Mouse (Mus musculus) kidney, embryonic 14.5 days (tissue): Measurements from ENCODE around the gene Scd1. TPM values are rescaled to one million over a fixed set of nuclear protein-coding genes. Genes with fewer than 3 reads are reported as not detected.
A peak's percentile ranks its signal among the peaks of the same experiment; 100 is the strongest.

Experiments used
- ATAC-seq: fragments of 200-750 bp; cut with Nextera tagmentation; 2 replicates; pipeline ENCODE4 v1.8.0; 2017; ENCODE audit warnings: moderate number of reproducible peaks, mild to moderate bottlenecking, moderate TSS enrichment, moderate library complexity; ENCODE audit not compliant: low FRiP score, low TSS enrichment
- H3K27ac ChIP-seq: fragments of 300-500 bp; sonication (generic); 2 replicates; pipeline ENCODE4 v1.5.1; 2014; ENCODE audit warnings: low read depth, mild to moderate bottlenecking, low read length, moderate library complexity, mixed read lengths
- H3K27me3 ChIP-seq: fragments of 300-500 bp; sonication (generic); 2 replicates; pipeline ENCODE4 v1.6.1; 2014; ENCODE audit warnings: mild to moderate bottlenecking, low read length; ENCODE audit not compliant: control insufficient read depth, insufficient read depth
- H3K36me3 ChIP-seq: fragments of 300-500 bp; sonication (generic); 2 replicates; pipeline ENCODE4 v1.6.1; 2014; ENCODE audit warnings: low read length, mixed read lengths; ENCODE audit not compliant: control insufficient read depth, insufficient read depth
- H3K4me1 ChIP-seq: fragments of 300-500 bp; sonication (generic); 2 replicates; pipeline ENCODE4 v1.6.1; 2014; ENCODE audit warnings: low read length, mixed read lengths; ENCODE audit not compliant: control insufficient read depth, insufficient read depth
- H3K4me2 ChIP-seq: fragments of 300-500 bp; sonication (generic); replicated peaks from 2 replicates; pipeline ENCODE4 v1.6.1; 2014; ENCODE audit warnings: low read depth, mild to moderate bottlenecking, low read length
- H3K4me3 ChIP-seq: fragments of 300-500 bp; sonication (generic); 2 replicates; pipeline ENCODE4 v1.5.1; 2014; ENCODE audit warnings: mild to moderate bottlenecking, low read length
- H3K9ac ChIP-seq: fragments of 300-500 bp; sonication (generic); 2 replicates; pipeline ENCODE4 v1.6.1; 2014; ENCODE audit warnings: low read depth, mild to moderate bottlenecking, low read length, moderate library complexity
- H3K9me3 ChIP-seq: fragments of 300-500 bp; sonication (generic); 2 replicates; pipeline ENCODE4 v1.6.1; 2016; ENCODE audit warnings: low read length; ENCODE audit not compliant: control insufficient read depth
- WGBS: fragments of 180-500 bp; shearing (Covaris S2); extraction: QIAGEN DNeasy Blood & Tissue Kit; methylation state at CpG from one replicate; pipeline ENCODE4 v1.1.7; 2014; 5-methylcytosine and 5-hydroxymethylcytosine counted together
- polyA plus RNA-seq: library from polyadenylated mRNA; unstranded; fragments of >200 nt; fragmentation: Nextera tagmentation; extraction: Ambion mirVana; gene quantifications from 2 replicates; pipeline ENCODE4 v1.2.1, GENCODE M21; 2014

The Scd1 gene
- polyA plus RNA-seq, 1 experiment from 2014 or later: 5.2 TPM

- Histone ChIP-seq H3K4me1 (no peaks in the 10 kb centered on the region), H3K9me3 (no peaks in the 10 kb centered on the region), H3K27me3 (no peaks in the 10 kb centered on the region), H3K9ac (no peak overlapping the region), H3K4me3 (no peak overlapping the region), H3K4me2 (no peak overlapping the region), H3K27ac (no peak overlapping the region), H3K36me3 (no peaks in the 10 kb centered on the region)
- ATAC-seq: no peak
- WGBS: 69% methylated on average over 8 of the region's 8 CpGs
Observed at GRCm38 (mm10) chr19:44422051-44422631, 14.5 kb upstream of the Scd1 start.

DNA sequence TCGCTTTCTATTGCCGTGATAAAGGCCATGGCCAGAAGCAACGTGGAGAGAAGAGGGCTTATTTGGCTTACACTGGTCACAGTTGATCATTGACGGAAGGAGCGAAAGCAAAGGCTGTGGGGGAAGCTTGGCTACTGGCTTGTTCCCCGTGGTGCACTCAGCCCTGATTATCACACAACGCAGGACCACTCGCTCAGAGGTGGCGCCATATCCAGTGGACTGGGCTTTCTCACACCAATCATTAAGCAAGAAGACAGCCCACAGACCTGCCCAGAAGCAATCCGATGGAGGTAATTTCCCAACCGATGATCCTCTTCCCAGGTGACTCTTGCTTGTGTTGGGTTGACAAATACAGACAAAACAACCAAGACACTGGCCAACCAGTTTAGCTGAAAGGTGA is 11.9 kb upstream of the Scd1 start:
- no peak overlapping the region for H3K4me3 ChIP-seq
- peaks cover 4% of the 10 kb centered on the region; the same call in 1 of the 2 replicates for H3K27me3 ChIP-seq
- 62% methylated on average over 11 of the region's 11 CpGs for WGBS
- no peaks in the 10 kb centered on the region for H3K36me3 ChIP-seq
- H3K27ac ChIP-seq: no peak overlapping the region
- H3K9ac ChIP-seq: no peak overlapping the region
- no peaks in the 10 kb centered on the region for H3K9me3 ChIP-seq
- no peak overlapping the region for H3K4me2 ChIP-seq
- ATAC-seq: no peak
- no peaks in the 10 kb centered on the region for H3K4me1 ChIP-seq

- ATAC-seq: peak; percentile 40; the same call in 1 of the 2 replicates
- H3K27ac ChIP-seq: no peak overlapping the region
- H3K4me2 ChIP-seq: no peak overlapping the region
- H3K4me1 ChIP-seq: no peaks in the 10 kb centered on the region
- peaks cover 4% of the 10 kb centered on the region; the same call in 1 of the 2 replicates for H3K27me3 ChIP-seq
- whole genome bisulfite sequencing: 20% methylated on average over 4 of the region's 4 CpGs
- H3K4me3 ChIP-seq: no peak overlapping the region
- no peak overlapping the region for H3K9ac ChIP-seq
- H3K36me3 ChIP-seq: no peaks in the 10 kb centered on the region
- no peaks in the 10 kb centered on the region for H3K9me3 ChIP-seq
Observed at GRCm38 (mm10) chr19:44418945-44419344, 11.3 kb upstream of the Scd1 start.

DNA sequence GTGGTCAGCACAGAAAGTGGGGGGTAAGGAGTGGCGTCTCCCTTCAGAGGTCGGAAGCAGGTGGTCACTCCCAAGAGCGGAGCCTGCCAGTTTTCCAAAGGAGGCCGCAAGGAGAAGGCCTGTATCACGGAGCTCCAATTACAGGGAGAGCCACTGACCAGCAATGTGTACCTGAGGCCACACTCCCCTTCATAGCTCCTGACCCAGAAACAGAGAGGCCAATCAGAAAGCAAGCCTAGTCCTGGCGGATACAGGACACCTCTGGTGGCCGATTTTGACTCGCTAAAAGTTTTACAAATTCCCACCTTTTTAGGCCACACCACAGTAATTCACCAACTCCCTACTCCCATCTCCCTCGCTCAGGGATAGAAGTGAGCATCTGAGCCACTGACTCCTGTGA is 10.9 kb upstream of the Scd1 start:
- no peak overlapping the region for H3K4me2 ChIP-seq
- ATAC-seq: peak; percentile 33
- no peak overlapping the region for H3K9ac ChIP-seq
- no peaks in the 10 kb centered on the region for H3K36me3 ChIP-seq
- H3K4me3 ChIP-seq: no peak overlapping the region
- H3K27me3 ChIP-seq: peaks cover 4% of the 10 kb centered on the region; the same call in 1 of the 2 replicates
- H3K9me3 ChIP-seq: no peaks in the 10 kb centered on the region
- 30% methylated on average over 9 of the region's 9 CpGs for WGBS
- no peak overlapping the region for H3K27ac ChIP-seq
- H3K4me1 ChIP-seq: no peaks in the 10 kb centered on the region

GRCm38 (mm10) chr19:44418061-44418460 is 10.4 kb upstream of the Scd1 start:
- H3K27me3 ChIP-seq: peaks cover 4% of the 10 kb centered on the region; the same call in 1 of the 2 replicates
- WGBS: 76% methylated on average over 5 of the region's 5 CpGs
- no peaks in the 10 kb centered on the region for H3K9me3 ChIP-seq
- no peak overlapping the region for H3K4me2 ChIP-seq
- H3K9ac ChIP-seq: no peak overlapping the region
- no peaks in the 10 kb centered on the region for H3K4me1 ChIP-seq
- no peak for ATAC-seq
- no peak overlapping the region for H3K27ac ChIP-seq
- H3K4me3 ChIP-seq: no peak overlapping the region
- H3K36me3 ChIP-seq: no peaks in the 10 kb centered on the region

DNA sequence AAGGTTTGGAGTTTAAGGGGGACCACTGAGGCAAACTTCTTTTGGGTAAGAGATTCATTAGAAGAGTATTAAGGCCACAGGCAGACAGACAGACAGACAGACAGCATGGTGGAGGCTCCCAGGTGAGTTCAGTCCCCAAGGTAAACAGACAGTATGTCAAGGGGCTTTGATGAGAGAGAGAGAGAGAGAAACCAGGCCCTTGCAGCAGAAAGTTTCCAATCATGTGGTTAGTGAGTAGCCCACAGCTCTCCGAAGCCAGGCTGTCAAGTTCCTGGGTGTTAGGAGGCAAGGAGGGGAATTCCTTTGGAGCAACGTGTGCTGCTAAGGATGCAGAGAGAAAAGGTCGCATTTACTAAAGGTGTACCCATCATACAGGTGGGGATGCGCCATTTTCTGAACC is 9.8 kb upstream of the Scd1 start:
- WGBS: 76% methylated on average over 4 of the region's 4 CpGs
- Histone ChIP-seq H3K27me3 (peaks cover 4% of the 10 kb centered on the region; the same call in 1 of the 2 replicates), H3K4me3 (no peak overlapping the region), H3K9ac (no peak overlapping the region), H3K9me3 (no peaks in the 10 kb centered on the region), H3K4me1 (no peaks in the 10 kb centered on the region), H3K36me3 (no peaks in the 10 kb centered on the region), H3K4me2 (no peak overlapping the region), H3K27ac (no peak overlapping the region)
- ATAC-seq: no peak

DNA sequence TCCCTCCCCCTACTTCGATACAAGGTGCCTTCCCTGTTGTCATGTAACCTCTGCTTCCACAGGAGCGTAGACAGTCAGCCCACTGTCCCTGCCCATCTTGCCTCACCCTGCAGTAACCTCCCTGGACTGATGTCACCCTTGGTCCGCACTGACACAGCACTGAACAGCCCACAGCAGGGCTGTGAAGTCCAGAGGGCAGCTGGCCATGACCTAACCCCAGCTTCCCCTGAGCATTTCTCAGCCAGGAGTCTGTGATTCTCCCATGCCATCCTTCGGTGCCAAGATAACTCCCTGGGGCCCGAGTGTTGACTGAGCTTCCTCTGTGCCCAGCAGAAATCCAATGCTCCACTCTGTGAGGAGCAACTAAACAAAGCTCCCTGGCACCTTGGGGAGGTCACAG is 8.6 kb upstream of the Scd1 start:
- no peak for ATAC-seq
- peaks cover 4% of the 10 kb centered on the region; the same call in 1 of the 2 replicates for H3K27me3 ChIP-seq
- no peaks in the 10 kb centered on the region for H3K36me3 ChIP-seq
- H3K9ac ChIP-seq: no peak overlapping the region
- no peak overlapping the region for H3K27ac ChIP-seq
- H3K4me1 ChIP-seq: no peaks in the 10 kb centered on the region
- no peak overlapping the region for H3K4me3 ChIP-seq
- no peaks in the 10 kb centered on the region for H3K9me3 ChIP-seq
- no peak overlapping the region for H3K4me2 ChIP-seq
- WGBS: 86% methylated on average over 5 of the region's 5 CpGs

DNA sequence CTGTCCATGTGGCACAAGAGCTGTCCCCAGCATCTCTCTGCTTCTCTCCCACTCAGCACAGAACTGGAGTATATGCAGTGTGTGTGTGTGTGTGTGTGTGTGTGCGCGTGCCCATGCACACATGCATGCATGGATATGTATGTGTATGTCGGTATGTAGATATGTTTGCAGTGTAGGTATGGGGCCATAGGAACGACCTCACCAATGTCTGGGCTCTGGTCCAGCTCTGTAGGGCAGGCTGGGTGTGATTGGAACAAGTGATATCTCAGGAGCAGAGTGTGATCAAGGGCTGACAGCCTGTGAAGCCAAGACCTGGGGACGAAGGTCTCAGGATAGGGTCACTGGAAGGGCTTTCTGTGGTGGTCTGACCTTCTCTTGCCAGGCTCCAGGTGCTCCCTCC is 7.8 kb upstream of the Scd1 start:
- no peak overlapping the region for H3K4me3 ChIP-seq
- H3K4me2 ChIP-seq: no peak overlapping the region
- ATAC-seq: no peak
- H3K36me3 ChIP-seq: no peaks in the 10 kb centered on the region
- peaks cover 4% of the 10 kb centered on the region; the same call in 1 of the 2 replicates for H3K27me3 ChIP-seq
- WGBS: 85% methylated on average over 5 of the region's 5 CpGs
- no peaks in the 10 kb centered on the region for H3K9me3 ChIP-seq
- H3K9ac ChIP-seq: no peak overlapping the region
- no peaks in the 10 kb centered on the region for H3K4me1 ChIP-seq
- H3K27ac ChIP-seq: no peak overlapping the region

- Histone ChIP-seq H3K4me3 (no peak overlapping the region), H3K27ac (no peak overlapping the region), H3K9ac (no peak overlapping the region), H3K4me1 (0 out of 2 replicates have a peak, but pooled peaks cover 8% of the 10 kb centered on the region), H3K36me3 (no peaks in the 10 kb centered on the region), H3K27me3 (peaks cover 4% of the 10 kb centered on the region; the same call in 1 of the 2 replicates), H3K4me2 (no peak overlapping the region), H3K9me3 (no peaks in the 10 kb centered on the region)
- no peak for ATAC-seq
- WGBS: 90% methylated on average over 20 of the region's 20 CpGs
Observed at GRCm38 (mm10) chr19:44410269-44410992, 2.8 kb upstream of the Scd1 start.
